Mouse (Mus musculus): ENCODE data around the gene Fyb2.

- peak; percentile 77 for TF ChIP-seq CTCF (IDR thresholded peaks at IDR 0.05; ENCODE audit: low read depth)
- TF ChIP-seq EP300 (IDR thresholded peaks at IDR 0.05; ENCODE audit: low read depth): no peak
These were observed 19.1 kb upstream of the Fyb2 start for GRCm38 (mm10) chr4:104894004-104894734.
